Mouse (Mus musculus): ENCODE data around the gene Rad9b. TPM values are rescaled to one million over a fixed set of nuclear protein-coding genes. Genes with fewer than 3 reads are reported as not detected.

Rad9b gene
- total RNA-seq, 2 experiments from 2014 or later: 1.1 to 1.4 TPM

DNA sequence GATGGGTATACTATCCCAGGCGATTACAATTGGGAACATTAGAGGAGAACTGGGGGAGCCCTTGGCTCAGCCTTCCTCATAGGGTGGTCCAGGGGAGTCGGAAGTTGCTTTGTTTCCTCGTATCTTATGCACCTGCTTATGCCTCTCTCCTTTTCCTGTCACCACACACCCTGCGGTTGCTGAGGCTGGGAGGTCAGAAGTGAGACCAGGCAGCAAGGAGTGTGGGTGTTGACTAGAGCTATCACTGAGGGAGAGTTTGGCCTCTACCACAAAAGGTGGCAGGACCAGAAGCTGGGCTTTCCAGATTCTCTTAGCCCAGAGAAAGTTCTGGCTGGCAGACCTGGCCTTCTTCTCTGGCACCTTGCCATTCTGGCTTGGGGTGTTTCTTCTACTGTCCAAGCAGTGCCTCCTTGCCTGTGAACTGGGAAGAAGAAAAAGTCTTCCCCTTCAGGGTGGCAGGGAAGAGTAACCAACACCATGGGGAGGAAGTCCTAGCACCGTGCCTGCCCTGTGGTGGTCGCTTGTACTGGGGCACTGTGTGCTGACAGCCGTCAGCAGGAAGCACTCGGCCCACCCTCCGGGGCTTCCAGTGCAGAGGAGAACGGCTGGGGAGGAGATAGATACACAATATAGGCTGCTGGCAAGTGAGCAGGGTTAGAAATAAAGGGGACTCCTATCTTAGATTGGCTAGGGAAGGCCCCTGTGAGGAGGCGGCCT is 36.5 kb downstream of the Rad9b start:
- intact Hi-C loops (cut with DNase I): loop anchor here (2.0 kb wide), 1 partner anchor 49 kb away; no protein-coding TSS in a partner anchor
- no peak for DNase-seq

DNA sequence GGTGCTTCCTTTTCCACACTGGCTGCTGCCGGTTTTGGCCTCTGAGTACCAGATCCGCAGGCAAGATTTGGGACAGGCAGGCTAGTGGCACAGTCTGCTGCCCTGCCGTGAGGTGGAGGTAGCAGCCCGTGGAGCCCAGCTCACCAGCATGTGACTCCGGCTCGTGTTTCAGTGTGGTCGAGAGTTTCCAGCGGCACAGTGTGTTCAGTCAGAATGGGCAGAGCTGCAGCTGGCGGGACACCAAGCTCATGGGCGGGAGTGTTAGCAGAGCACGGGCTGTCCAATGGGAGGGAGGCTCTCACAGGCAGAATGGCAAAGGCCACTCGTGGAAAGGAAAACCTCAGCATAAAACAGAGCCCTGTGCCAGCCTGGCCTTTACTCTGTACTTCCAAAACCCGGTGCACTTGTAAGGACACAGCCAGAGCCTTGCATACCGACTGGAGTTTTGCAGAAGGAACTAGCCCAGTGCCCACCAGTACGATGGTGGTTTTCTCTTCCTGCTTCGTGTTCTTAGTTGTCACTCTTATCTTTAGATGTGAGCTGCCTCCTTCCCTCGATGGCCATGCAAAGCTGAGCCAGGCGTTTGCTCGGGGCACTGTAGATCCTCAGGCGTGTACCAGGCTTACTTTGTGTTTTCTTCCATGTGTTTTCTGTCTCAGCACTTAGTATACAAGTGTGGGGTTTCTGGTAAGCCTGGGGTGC is 38.9 kb downstream of the Rad9b start:
- DNase-seq: peak; percentile 92 to 93
- intact Hi-C loops (cut with DNase I): loop anchor here (2.0 kb wide), 1 partner anchor 30 kb away; the partner anchor contains the start of gene Pptc7

DNA sequence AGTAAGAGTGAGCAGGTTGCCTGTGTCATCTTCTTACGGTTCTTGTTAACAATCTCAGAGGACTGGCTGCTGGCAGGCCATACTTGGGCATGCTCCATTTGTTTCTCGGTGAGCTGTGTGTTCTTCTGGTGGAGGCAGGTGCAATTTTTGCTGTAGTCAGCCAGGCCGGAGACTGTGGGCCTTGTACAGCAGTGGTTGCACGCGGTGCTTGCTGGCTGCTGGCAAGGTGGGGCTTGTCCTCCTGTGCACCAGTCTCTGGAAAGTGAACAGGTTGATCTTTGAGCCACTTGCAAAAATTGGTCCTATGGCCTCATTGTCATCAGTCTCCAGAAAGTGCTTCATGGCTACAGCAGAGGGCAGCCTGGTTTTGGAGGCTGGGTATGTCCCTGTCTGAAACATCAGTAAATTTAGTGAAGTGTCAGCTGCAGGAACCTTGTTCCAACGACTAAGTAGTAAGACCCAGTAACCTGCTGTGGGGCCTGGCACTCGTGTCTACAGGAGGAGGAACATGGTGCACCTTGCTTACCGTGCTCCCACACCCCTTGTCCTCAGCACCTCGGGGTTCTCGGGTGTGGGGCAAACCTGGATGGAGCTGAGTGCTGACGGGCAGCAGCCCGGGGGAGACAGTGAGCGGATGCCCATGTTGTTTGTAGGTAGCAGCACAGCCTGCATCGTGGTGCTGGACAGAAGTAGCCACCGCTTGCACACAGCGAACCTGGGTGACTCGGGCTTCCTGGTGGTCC is 40.9 kb downstream of the Rad9b start:
- intact Hi-C loops (cut with DNase I): no loop called here

DNA sequence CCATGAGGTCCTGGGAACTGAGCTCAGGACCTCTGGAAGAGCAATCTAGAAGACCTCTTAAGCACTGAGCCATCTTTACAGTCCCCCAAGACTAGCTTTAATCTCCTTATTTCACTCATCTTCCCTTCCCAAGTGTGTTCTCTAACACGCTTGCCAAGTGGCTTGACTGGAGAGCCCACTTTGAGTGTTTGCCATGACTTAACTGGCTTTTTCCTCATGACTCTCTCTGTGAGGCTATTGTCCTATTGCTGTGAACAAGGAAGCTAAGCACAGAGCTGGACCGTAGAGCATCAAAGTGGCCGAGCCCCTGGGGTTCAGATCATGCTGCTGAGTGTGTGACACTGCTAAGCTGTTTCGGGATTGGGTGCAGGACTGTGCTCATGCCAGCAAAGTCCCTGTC is 41.7 kb downstream of the Rad9b start:
- intact Hi-C loops (cut with DNase I): no loop called here
- no peak for DNase-seq

More for the DNA sequence above, 40.9 kb downstream of the Rad9b start:
- no peak for DNase-seq

DNA sequence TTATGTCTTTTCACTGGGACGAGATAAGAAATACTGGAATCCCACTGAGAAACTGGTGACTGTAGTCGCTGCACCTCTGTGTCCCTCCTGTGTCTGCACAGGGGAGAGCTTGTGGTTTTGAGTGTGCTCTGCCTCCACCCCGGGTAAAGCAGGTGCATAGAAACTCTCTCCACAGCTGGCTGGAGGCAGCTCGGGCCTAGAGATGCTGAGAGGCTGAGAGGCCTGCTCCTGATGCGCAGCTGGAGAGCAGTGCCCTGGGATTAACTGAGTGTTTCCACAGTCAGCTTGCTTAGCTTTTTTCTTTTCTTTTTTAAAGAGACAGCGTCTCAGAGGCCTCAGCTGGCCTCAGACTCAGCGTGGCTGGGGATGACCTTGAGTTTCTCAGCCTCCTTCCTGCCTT is 42.3 kb downstream of the Rad9b start:
- no peak for DNase-seq
- intact Hi-C loops (cut with DNase I): no loop called here

DNA sequence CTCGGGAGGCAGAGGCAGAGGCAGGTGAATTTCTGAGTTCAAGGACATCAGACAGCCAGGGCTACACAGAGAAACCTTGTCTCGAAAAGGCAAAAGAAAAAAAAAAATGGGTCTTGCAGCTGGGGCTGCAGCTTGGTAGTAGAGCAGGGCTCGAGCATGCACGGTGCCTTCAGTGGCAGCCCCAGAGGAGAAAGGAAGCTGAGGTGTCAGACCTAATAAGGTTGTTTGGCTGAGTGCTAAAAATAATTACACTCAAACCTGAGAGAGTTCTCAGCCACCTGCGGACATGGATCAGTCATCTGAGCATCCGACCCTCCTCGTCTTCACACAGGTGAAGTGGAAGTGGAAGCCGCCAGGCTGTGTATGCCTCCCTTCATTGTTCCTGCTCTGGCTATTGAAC is 43.3 kb downstream of the Rad9b start:
- intact Hi-C loops (cut with DNase I): no loop called here
- DNase-seq: no peak

DNA sequence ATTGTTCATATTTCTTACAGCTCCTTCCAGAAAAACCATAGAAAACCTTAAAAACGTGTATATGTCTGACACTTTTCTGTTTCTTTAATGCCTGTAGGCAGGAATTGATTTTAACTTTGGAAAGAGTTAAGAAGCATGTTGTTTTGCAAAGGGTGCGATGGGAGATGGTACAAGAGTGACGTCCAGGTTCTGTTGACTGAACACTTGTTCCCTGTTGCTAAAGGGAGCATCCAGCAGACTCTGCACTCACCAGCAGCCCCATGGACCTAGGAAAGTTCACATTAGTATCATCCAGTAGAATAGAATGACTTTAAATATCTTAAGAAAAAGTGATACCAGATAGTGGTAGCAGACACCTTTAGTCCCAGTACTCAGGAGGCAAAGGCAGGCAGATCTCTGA is 47.5 kb downstream of the Rad9b start:
- intact Hi-C loops (cut with DNase I): no loop called here
- no peak for DNase-seq

DNA sequence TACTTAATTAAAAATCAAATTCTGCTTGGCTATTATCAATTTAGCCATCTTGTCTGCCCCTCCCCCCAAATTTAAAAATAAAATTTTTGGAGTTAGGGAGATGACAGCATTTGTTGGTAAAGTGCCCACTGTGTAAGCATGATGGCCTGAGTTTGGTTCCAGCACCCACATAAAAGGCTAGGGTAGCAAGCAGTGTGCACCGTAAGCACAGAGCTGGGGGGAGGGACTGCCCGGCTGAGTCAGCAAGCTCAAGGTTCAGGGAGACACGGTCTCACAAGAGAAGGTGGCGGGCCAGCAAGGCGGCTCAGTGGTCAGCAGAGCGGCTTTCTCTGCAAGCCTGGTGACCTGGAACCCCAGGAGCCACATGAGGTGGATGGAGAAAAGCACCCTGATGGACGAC is 48.6 kb downstream of the Rad9b start:
- intact Hi-C loops (cut with DNase I): no loop called here
- no peak for DNase-seq

DNA sequence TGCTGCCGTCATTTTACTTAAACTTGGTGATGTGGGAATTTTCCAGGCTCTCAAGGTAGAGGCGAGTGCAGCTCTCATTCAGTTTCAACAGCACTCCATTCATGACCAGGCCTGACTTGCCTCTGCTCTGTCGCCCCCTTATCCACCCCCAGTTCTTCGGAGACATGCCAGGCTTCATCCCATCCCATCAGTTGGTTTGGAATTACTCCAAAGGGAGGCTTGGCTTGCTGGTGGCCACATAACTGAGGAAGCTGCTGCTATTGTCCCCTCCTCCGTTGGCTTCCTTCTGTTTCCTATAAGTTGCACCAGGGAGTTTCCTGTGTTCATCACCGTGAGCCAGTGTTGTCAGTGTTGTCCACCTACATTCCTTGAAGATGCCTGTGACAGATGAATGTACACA is 49.5 kb downstream of the Rad9b start:
- intact Hi-C loops (cut with DNase I): no loop called here
- DNase-seq: peak in 1 of 2 experiments; percentile 37

DNA sequence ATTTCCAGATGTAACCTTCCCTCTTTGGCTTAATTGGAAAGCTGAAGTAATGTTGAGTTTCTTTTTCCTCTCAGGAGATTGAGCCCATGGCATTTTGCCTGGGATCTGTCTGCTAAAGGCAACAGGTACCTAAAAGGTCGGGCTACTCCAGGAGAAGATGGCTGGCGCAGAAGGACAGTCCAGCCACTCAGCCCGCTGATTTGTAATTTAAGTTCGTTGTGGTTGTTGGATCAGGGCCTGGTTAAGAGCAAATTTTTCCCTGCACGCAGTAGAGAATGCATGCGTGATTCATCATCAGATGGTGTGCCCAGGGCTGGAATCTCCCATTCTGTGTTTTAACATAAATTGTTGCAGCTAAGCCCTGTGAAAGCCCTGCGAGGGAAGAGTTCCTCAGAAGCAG is 50.1 kb downstream of the Rad9b start:
- DNase-seq: no peak
- intact Hi-C loops (cut with DNase I): no loop called here

DNA sequence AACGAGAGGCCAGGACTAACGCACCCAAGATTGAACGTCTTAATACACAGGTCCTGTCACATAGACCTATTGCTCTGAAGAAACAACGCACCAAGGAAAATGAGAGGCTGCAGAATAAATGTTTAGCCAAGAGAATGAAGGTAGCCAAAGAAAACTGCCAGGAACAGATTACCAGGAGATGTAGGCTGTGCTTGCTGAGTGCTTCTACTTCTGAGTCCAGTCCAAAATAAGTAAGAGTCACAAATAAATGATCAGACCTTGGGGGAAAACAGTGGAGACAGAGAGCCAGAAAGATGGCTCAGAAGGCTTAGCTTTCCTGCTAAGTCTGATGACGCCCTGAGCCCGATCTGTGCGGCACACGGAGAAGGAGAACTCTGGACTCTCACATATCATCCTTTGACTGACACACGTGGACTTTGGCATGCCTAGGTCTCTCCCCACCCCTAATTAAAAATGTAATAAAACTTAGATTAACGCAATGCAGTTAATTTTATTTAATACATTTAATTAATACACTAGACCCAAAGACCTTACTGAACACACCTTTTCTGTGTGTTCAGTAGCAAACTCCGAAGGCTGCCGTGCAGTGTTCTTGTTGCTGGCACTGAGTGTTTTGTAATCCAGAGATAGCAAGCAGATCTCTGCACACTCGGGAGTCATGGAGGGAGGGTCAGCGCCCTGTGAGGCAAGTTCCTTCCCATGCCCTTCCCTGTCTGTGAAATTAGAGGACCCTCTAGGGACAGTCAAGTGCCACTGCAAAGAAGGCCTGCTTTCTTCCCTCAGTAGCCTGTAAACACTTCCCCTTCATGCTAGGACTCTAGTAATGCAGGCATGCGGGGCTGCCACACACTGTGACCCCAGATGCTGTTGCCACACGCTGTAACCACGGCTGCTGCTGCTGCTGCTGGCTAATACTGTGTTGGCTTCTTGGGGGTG is 51.0 kb downstream of the Rad9b start:
- intact Hi-C loops (cut with DNase I): no loop called here
- no peak for DNase-seq

DNA sequence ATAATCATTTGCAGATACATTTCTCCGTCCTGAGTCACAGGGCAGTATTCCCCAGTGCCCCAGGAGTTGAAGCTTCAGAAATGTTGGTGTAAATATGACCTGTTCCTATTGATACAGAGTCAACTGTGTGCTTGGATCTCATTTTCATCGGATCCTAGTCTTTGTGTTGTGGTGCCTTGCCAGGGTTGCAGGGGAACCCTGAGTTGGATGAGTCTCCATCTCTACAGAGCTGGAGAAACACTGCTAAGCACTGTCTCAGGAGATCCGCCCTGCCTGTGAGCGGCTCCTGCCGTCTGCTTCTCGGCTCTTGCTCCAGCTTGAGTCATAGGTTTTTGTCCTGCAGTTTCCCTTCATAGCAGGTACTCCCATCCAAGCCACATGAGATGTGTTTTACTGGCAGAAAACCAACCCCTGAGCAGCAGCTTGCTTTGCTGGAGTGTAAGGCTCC is 53.9 kb downstream of the Rad9b start:
- no peak for DNase-seq
- intact Hi-C loops (cut with DNase I): no loop called here

DNA sequence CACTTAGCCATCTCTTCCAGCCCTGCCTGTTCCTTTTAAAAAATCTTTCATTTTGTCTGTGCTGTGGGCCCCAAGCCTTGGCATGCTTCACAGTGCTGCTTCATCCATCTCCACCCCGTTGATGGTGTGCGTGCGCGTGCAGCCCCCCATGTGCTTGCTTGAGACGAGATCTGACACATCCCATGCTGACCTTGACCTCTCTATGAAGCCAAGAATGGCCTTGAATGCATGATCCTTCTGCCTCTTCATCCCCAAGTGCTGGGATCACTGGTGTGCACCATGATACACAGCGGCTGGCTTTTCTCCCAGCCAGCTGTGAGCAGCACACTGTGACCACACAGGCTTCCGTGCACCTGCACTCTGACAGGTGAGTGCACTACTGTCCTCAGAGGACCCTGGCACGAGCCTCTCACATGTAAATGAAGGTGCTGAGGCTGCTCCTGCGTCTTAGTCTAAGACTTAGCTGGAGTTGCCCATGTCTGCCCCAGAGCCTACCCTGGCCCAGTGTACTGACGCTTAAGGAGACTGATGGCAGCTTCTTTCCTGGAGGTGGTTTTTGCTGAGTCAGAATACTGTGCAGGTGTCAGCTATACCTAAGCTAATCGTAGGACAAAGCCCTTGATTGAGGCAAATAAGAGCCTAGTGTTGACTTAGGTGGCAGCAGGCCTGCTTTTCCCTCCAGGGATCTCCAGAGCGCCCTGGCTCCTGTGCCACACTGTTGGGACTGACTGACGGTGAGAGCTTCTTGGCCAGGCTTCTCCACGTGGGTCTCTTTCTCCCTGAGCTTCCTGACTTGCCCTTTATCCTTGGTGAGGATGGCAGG is 58.7 kb downstream of the Rad9b start:
- DNase-seq: no peak
- intact Hi-C loops (cut with DNase I): no loop called here

DNA sequence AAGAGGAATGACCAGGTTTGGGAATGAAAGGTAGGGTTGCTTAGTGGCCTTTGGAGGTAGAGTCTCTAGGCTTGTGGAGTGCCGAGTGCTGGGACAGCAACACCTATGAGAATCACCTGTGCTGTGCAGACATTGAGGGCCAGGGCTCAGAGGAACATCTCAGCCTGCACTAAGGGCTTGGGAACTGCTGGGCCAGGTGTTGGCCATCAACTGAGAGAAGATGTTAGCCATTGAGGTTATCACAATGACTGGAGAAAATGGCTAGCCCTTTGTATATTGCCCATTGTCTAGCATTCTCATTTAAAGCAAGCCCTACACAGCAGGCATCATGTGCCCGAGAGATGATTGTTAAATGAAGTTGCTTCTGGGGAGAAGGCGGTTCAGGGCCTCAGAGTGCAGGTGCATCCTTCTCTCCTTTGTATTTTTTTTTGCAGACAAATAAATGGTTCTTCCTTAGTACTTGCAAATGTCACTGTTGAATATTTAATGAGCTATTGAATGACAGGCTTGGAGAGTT is 59.8 kb downstream of the Rad9b start:
- intact Hi-C loops (cut with DNase I): no loop called here
- no peak for DNase-seq

DNA sequence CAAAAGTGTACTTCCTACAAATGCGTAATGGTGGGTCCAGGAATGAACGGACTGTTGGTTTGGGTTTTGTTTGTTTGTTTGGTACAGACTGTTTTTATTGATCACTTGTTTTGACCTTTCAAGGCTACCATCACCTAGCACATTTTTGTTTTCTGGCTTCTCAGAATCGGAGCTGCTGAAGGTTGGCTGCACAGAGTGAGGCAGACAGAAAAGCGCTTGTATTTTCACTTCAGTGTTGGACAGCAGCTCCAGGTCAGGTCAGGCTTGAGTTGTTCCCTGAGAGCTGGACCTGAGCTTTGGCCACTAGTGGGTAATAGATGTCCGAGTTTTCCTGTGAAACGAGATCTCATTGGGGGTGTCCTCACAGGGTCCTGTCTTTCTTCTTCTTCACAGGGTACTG is 60.9 kb downstream of the Rad9b start:
- intact Hi-C loops (cut with DNase I): no loop called here
- DNase-seq: no peak

DNA sequence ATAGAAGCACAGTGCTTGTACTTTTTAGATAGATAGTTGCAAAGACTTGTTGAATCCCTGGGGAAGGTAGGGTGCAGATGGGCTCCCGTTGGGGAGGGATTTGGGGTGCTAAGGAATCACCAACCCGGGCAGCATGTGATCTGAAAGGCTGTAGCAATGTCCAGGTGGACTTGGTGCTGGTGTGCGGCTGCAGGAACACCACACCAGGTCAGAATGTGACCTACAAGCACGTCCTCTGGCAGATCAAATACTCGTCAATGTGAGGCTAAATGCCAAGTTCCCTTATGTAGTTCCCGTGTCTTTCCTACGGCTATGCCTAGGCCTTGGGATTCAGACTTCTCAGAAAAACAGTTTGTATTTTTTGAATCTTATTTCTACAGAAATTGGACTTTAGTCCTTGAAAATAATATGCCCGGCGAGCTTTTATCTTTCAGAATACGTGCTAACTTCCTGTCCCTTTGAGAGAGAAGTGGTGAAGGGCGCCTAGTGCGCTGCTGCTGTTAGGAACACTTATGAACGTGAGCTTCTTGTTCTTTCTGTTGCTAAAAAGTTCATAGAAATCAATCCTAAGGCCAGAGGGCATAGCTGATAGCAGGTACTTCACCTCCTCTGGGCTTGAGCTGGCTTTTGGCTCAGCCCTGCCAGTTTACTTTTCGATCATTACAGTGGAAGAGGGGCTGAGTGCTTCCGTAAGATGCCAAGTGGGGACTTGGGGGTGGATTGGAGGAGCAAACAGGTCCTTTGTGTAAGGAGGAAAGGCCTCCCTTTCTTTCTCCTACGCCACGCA is 62.3 kb downstream of the Rad9b start:
- no peak for DNase-seq
- intact Hi-C loops (cut with DNase I): no loop called here

DNA sequence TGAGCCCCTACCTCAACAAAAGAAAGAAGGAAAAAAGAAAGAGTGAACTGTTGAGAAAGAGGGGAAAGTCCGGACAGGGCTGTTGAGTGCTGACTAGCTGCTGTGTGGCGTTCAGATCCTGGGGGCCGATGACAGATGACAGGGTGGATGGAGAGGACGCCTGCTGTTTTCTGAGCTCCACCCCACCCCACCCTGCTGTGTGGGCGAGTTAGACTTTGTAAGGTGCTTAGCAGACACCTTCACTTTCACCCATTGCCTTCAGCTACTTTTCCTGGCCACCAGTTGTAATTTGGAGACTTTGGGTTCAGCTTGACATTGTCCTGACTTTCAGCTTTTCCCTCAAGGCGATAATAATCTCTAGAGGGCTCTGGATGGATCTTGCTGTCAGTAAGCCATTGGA is 62.9 kb downstream of the Rad9b start:
- no peak for DNase-seq
- intact Hi-C loops (cut with DNase I): no loop called here

DNA sequence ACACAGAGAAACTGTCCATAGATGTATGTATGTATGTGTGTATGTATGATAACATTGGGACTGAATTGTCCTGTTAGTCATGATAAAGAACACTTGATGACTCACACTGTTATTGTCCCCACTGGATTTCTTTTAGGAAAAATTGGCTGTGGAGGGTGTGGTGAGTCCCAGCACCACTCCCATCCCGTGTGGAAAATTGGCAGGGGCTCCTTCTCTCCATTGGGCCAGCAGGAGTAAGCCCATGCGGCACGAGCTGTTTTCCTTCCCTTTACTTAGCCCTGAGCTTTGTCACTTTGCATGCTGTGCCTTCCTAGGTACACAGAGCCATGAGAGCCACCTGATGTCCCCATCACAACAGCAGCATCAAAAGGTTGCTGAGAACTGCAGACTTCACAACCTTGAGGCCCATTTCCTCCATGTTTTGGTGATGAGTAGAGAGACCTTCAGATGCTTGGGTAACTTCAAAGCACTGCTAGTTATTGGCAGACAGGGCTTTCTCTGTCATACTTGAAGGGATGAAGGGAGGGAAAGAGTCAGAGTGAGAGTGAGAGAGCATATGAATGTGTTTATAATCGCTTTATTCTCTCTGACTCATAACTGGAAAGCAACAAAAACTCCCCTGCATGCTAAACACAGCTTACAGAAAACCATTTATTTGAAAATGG is 65.8 kb downstream of the Rad9b start:
- DNase-seq: peak in 1 of 2 experiments; percentile 45
- intact Hi-C loops (cut with DNase I): loop anchor here (5.0 kb wide), 1 partner anchor 104 kb away; the partner anchor contains the start of gene Arpc3

Measured in heart, postnatal 10 days (tissue).